Mouse (Mus musculus): ENCODE measurements around the gene Ttc21a.

- no peak for TF ChIP-seq CTCF (IDR thresholded peaks at IDR 0.05; ENCODE audit: low read depth)
- no peak for TF ChIP-seq EP300 (optimal IDR thresholded peaks at IDR 0.05)
These were observed 40.2 kb downstream of the Ttc21a start for GRCm38 (mm10) chr9:119977557-119978060.

Measured in stomach, postnatal 0 days (tissue).